Mouse (Mus musculus): Measurements from ENCODE around the gene Tsn.

DNA sequence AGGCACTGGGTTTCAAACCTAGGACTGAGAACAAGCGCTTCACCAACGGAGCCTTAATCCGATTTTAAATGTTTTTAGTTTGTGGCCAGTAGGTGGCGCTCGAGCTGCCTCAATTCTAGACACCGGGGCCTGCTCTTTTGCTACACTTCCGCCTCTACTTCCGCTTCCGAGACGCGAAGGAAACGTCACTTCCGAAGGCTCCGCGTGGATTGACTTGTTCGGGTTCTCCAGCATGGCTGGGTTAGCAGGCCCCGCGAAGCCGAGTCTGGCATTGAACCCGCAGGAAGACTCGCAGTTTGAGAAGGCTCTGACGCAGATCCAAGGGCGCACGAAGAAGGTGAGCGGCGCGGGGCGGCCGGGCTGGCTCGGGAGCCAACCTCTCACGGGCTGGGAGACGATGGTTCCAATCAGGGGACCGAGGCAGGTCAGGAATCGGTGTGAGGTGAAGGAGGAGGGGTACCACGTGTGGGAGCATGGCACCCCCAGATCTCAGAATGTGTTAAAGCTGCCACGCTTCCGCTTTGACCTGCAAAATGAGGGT, 10.2 kb upstream of the Tsn start, which contains the start of gene Nifk:
- TF ChIP-seq HCFC1 (IDR thresholded peaks at IDR 0.05; ENCODE audit: borderline replicate concordance, insufficient read depth, low read length) (peak; percentile 83; the same call in 1 of the 2 replicates), ZNF384 (IDR thresholded peaks at IDR 0.05; ENCODE audit: low read depth, low read length) (0 out of 2 replicates have a peak, but pooled peaks have one; percentile 25), MAFK (IDR thresholded peaks at IDR 0.05; ENCODE audit: insufficient read depth, low read depth, low read length) (no peak), ZC3H11A (IDR thresholded peaks at IDR 0.05; ENCODE audit: borderline replicate concordance, low read depth, low read length) (0 out of 2 replicates have a peak, but pooled peaks have one; percentile 17), CHD2 (IDR thresholded peaks at IDR 0.05; ENCODE audit: low read depth, low read length) (0 out of 2 replicates have a peak, but pooled peaks have one; percentile 36)
